Mouse (Mus musculus) WW6 (cell line): ENCODE measurements at regions not wholly inside any gene's neighbourhood (a gene's known extent, or its start where the extent isn't known, plus 50 kb on each side); places are given as distances from the start of the nearest gene placed in this dataset.

Source experiments
- DNase-seq: peaks from one replicate; pipeline ENCODE4 v3.0.0-alpha.2; 2013; ENCODE audit warnings: low read depth, low spot score

- DNase-seq, result no peak
Observed at GRCm38 (mm10) chr12:16075962-16076361, 259.2 kb upstream of the Trib2 start.

- no peak for DNase-seq
Observed at GRCm38 (mm10) chr12:16068940-16069339, 252.2 kb upstream of the Trib2 start.

- no peak for DNase-seq
Observed at GRCm38 (mm10) chr12:16062689-16063088, 246.0 kb upstream of the Trib2 start.

GRCm38 (mm10) chr12:16060461-16060860, 243.7 kb upstream of the Trib2 start:
- no peak for DNase-seq

GRCm38 (mm10) chr12:16058255-16058654, 241.5 kb upstream of the Trib2 start:
- no peak for DNase-seq

GRCm38 (mm10) chr12:16056831-16057230, 240.1 kb upstream of the Trib2 start:
- DNase-seq, result no peak

- no peak for DNase-seq
Observed at GRCm38 (mm10) chr12:16056216-16056615, 239.5 kb upstream of the Trib2 start.

- no peak for DNase-seq
Observed at GRCm38 (mm10) chr12:16054591-16054990, 237.9 kb upstream of the Trib2 start.

- no peak for DNase-seq
Observed at GRCm38 (mm10) chr12:16053735-16054134, 237.0 kb upstream of the Trib2 start.

GRCm38 (mm10) chr12:16052998-16053397, 236.3 kb upstream of the Trib2 start:
- no peak for DNase-seq

GRCm38 (mm10) chr12:16052353-16052752, 235.6 kb upstream of the Trib2 start:
- DNase-seq, result no peak

GRCm38 (mm10) chr12:16051439-16051838, 234.7 kb upstream of the Trib2 start:
- no peak for DNase-seq

GRCm38 (mm10) chr12:16049545-16049944, 232.8 kb upstream of the Trib2 start:
- no peak for DNase-seq

- DNase-seq, result no peak
Observed at GRCm38 (mm10) chr12:16046643-16047042, 229.9 kb upstream of the Trib2 start.

GRCm38 (mm10) chr12:16045791-16046494, 229.2 kb upstream of the Trib2 start:
- no peak for DNase-seq

GRCm38 (mm10) chr12:16043466-16044214, 226.9 kb upstream of the Trib2 start:
- DNase-seq, result no peak

- DNase-seq, result no peak
Observed at GRCm38 (mm10) chr12:16042362-16042761, 225.6 kb upstream of the Trib2 start.

- DNase-seq, result no peak
Observed at GRCm38 (mm10) chr12:16041129-16041528, 224.4 kb upstream of the Trib2 start.

- no peak for DNase-seq
Observed at GRCm38 (mm10) chr12:16035551-16035950, 218.8 kb upstream of the Trib2 start.

- no peak for DNase-seq
Observed at GRCm38 (mm10) chr12:16034691-16035515, 218.2 kb upstream of the Trib2 start.

GRCm38 (mm10) chr12:16026654-16027053, 209.9 kb upstream of the Trib2 start:
- DNase-seq, result no peak

- DNase-seq, result no peak
Observed at GRCm38 (mm10) chr12:16023273-16023672, 206.6 kb upstream of the Trib2 start.
